Mouse (Mus musculus) neural tube, embryonic 10.5 days (tissue): ENCODE results near the gene Bcdin3d.
A peak's percentile ranks its signal among the peaks of the same experiment; 100 is the strongest.

ENCODE experiments used
- DNase-seq: peaks from one replicate; pipeline ENCODE4 v3.0.0-alpha.2; 2017; ENCODE audit warnings: low spot score; ENCODE audit errors: extremely low spot score

Bcdin3d gene

GRCm38 (mm10) chr15:99442358-99442757 is 32.2 kb downstream of the Bcdin3d start:
- no peak for DNase-seq

GRCm38 (mm10) chr15:99440816-99441457 is 33.6 kb downstream of the Bcdin3d start:
- no peak for DNase-seq

- DNase-seq = peak; percentile 34
Measured at GRCm38 (mm10) chr15:99440112-99440815, 34.3 kb downstream of the Bcdin3d start.

- no peak for DNase-seq
Measured at GRCm38 (mm10) chr15:99438966-99439698, 35.4 kb downstream of the Bcdin3d start.

GRCm38 (mm10) chr15:99433913-99434312 is 40.6 kb downstream of the Bcdin3d start:
- DNase-seq = no peak

GRCm38 (mm10) chr15:99433081-99433718 is 41.3 kb downstream of the Bcdin3d start:
- no peak for DNase-seq

- DNase-seq = no peak
Measured at GRCm38 (mm10) chr15:99431967-99432366, 42.6 kb downstream of the Bcdin3d start.

GRCm38 (mm10) chr15:99431504-99431903 is 43.0 kb downstream of the Bcdin3d start:
- DNase-seq = no peak

GRCm38 (mm10) chr15:99431063-99431462 is 43.5 kb downstream of the Bcdin3d start:
- no peak for DNase-seq

GRCm38 (mm10) chr15:99430394-99430793 is 44.1 kb downstream of the Bcdin3d start:
- no peak for DNase-seq

- no peak for DNase-seq
Measured at GRCm38 (mm10) chr15:99423884-99424283, 50.6 kb downstream of the Bcdin3d start.

- no peak for DNase-seq
Measured at GRCm38 (mm10) chr15:99423131-99423530, 51.4 kb downstream of the Bcdin3d start.

- DNase-seq = no peak
Measured at GRCm38 (mm10) chr15:99422551-99422950, 52.0 kb downstream of the Bcdin3d start.

GRCm38 (mm10) chr15:99421676-99422075 is 52.9 kb downstream of the Bcdin3d start:
- no peak for DNase-seq

GRCm38 (mm10) chr15:99421152-99421551 is 53.4 kb downstream of the Bcdin3d start:
- DNase-seq = no peak

- peak; percentile 78 for DNase-seq
Measured at GRCm38 (mm10) chr15:99420521-99421014, 54.0 kb downstream of the Bcdin3d start.

- no peak for DNase-seq
Measured at GRCm38 (mm10) chr15:99420101-99420500, 54.4 kb downstream of the Bcdin3d start.
